ENCODE assay signal across 8 mouse cellular contexts in the genomic region with DNA sequence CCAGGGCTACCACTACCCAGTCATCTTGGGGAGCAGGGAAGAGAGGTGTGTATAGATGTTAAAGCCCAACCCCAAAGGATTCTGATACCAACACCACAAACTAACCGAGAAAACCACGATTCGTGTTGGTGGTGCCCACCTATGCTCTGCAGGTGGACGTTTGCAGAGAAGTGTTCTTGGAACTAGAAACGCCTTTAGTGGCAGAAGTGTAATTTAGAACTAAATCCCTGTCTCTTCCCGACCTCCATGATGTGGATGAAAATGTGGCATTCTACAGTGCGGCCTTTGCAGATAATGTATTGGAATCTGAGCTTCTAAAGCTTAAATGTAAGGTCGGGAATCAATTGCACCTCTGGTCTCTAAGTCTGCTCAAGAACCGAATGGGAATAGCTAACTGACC. TPM values are rescaled to one million over a fixed set of nuclear protein-coding genes. Genes with fewer than 3 reads are reported as not detected.
DNase-seq lines count a peak whose midpoint lies in the region; ATAC-seq and TF ChIP-seq lines count a peak whose summit lies in the region.

No protein-coding gene starts in this region.

- no peak for DNase-seq in heart, adult 11 months
- DNase-seq in thymus, postnatal 25 days, result peak; percentile 3
- DNase-seq in thymus, postnatal 36 days, result no peak
- no peak for DNase-seq in liver, embryonic 11.5 days (ENCODE audit: low spot score)
- no peak for DNase-seq in stomach, postnatal 0 days (ENCODE audit: low spot score)
- no peak for DNase-seq in left cerebral cortex, adult 9 months (ENCODE audit: low spot score in 2 of 2)
- no peak for DNase-seq in cerebellum, postnatal 25 days

- no peaks in the 10 kb centered on the region for H3K27me3 ChIP-seq in heart, embryonic 11.5 days (ENCODE audit: control insufficient read depth, insufficient read depth, low read length)
- H3K27me3 ChIP-seq in liver, embryonic 11.5 days (replicated peaks; ENCODE audit: control insufficient read depth, insufficient read depth, low read length), result no peaks in the 10 kb centered on the region; the same call in 1 of the 2 replicates
- no peaks in the 10 kb centered on the region for H3K27me3 ChIP-seq in stomach, postnatal 0 days (ENCODE audit: control insufficient read depth, insufficient read depth, low read length)

- TF ChIP-seq EP300 in stomach, postnatal 0 days (optimal IDR thresholded peaks at IDR 0.05), result no peak

- no peaks in the 10 kb centered on the region for H3K36me3 ChIP-seq in heart, embryonic 11.5 days (ENCODE audit: control insufficient read depth, insufficient read depth, low read length)
- no peaks in the 10 kb centered on the region for H3K36me3 ChIP-seq in liver, embryonic 11.5 days (ENCODE audit: control insufficient read depth, insufficient read depth, low read length)
- H3K36me3 ChIP-seq in stomach, postnatal 0 days (ENCODE audit: control insufficient read depth, insufficient read depth, low read length), result no peaks in the 10 kb centered on the region

- 31% methylated on average over 9 of the region's 9 CpGs for WGBS in heart, embryonic 11.5 days (ENCODE audit: insufficient replicate concordance)
- 41% methylated on average over 9 of the region's 9 CpGs for WGBS in liver, embryonic 11.5 days
- 30% methylated on average over 9 of the region's 9 CpGs for WGBS in stomach, postnatal 0 days

- no peak overlapping the region for H3K27ac ChIP-seq in heart, embryonic 11.5 days (ENCODE audit: low read depth, low read length)
- no peak overlapping the region for H3K27ac ChIP-seq in liver, embryonic 11.5 days (ENCODE audit: low read depth, low read length)
- H3K27ac ChIP-seq in stomach, postnatal 0 days (replicated peaks), result peak overlapping the region; percentile 6; the same call in 1 of the 2 replicates

- peaks cover 5% of the 10 kb centered on the region; the same call in 1 of the 2 replicates for H3K4me1 ChIP-seq in heart, embryonic 11.5 days (ENCODE audit: control insufficient read depth, insufficient read depth, low read length)
- no peaks in the 10 kb centered on the region; the same call in 1 of the 2 replicates for H3K4me1 ChIP-seq in liver, embryonic 11.5 days (replicated peaks; ENCODE audit: control insufficient read depth, insufficient read depth, low read length)
- no peaks in the 10 kb centered on the region for H3K4me1 ChIP-seq in stomach, postnatal 0 days (replicated peaks; ENCODE audit: control insufficient read depth, insufficient read depth)

- H3K4me2 ChIP-seq in heart, embryonic 11.5 days, result peak overlapping the region; percentile 66
- H3K4me2 ChIP-seq in liver, embryonic 11.5 days, result peak overlapping the region; percentile 98
- H3K4me2 ChIP-seq in stomach, postnatal 0 days (replicated peaks; ENCODE audit: low read depth), result peak overlapping the region; percentile 91

- no peak for ATAC-seq in heart, embryonic 11.5 days (replicated peaks; ENCODE audit: insufficient number of reproducible peaks, low FRiP score, low TSS enrichment)
- ATAC-seq in liver, embryonic 11.5 days (replicated peaks; ENCODE audit: low FRiP score), result peak; percentile 19; the same call in 1 of the 2 replicates
- no peak for ATAC-seq in stomach, postnatal 0 days (ENCODE audit: low FRiP score, low TSS enrichment)

- H3K4me3 ChIP-seq in heart, embryonic 11.5 days (ENCODE audit: low read depth, low read length), result peak overlapping the region; percentile 79
- peak overlapping the region; percentile 92 for H3K4me3 ChIP-seq in liver, embryonic 11.5 days (ENCODE audit: low read depth, low read length)
- H3K4me3 ChIP-seq in stomach, postnatal 0 days (ENCODE audit: low read depth, low read length), result peak overlapping the region; percentile 93

- peak overlapping the region; percentile 77 for H3K9ac ChIP-seq in heart, embryonic 11.5 days (ENCODE audit: low read depth, low read length)
- peak overlapping the region; percentile 75 for H3K9ac ChIP-seq in liver, embryonic 11.5 days (ENCODE audit: low read depth, low read length)
- H3K9ac ChIP-seq in stomach, postnatal 0 days (ENCODE audit: low read length), result peak overlapping the region; percentile 82

- no peak for TF ChIP-seq CTCF in stomach, postnatal 0 days (IDR thresholded peaks at IDR 0.05; ENCODE audit: low read depth)

- no peaks in the 10 kb centered on the region for H3K9me3 ChIP-seq in heart, embryonic 11.5 days (replicated peaks; ENCODE audit: control insufficient read depth, low read length)
- H3K9me3 ChIP-seq in liver, embryonic 11.5 days (ENCODE audit: control insufficient read depth, low read length), result no peaks in the 10 kb centered on the region
- no peaks in the 10 kb centered on the region for H3K9me3 ChIP-seq in stomach, postnatal 0 days (ENCODE audit: control insufficient read depth, low read length)

RNA-seq across cellular contexts. Expression of a gene that starts 7.8 kb away (rescaled TPM):
- polyA plus RNA-seq in heart, embryonic 11.5 days (2014; fragmentation: Nextera tagmentation; extraction: Ambion mirVana), result 19.1 and 19.2 TPM in 2 replicates
- polyA plus RNA-seq in liver, embryonic 11.5 days (2014; fragmentation: Nextera tagmentation; extraction: Ambion mirVana), result 6.1 and 7.9 TPM in 2 replicates
- polyA plus RNA-seq in stomach, postnatal 0 days (2015; fragmentation: Nextera tagmentation; extraction: Ambion mirVana), result 24.9 and 25.1 TPM in 2 replicates
